Mouse (Mus musculus): Measurements from ENCODE around the gene Srsf7. TPM values are rescaled to one million over a fixed set of nuclear protein-coding genes. Genes with fewer than 3 reads are reported as not detected.
A peak's percentile ranks its signal among the peaks of the same experiment; 100 is the strongest.
"Not testable (repeated sequence)": the region's sequence is repeated elsewhere in the genome, so short reads cannot be mapped to it uniquely, and the experiment has no call there.

The Srsf7 gene
- polyA plus RNA-seq, 1 experiment: 39.0 TPM

- no peak for DNase-seq (ENCODE audit: low read depth in 1 of 2, low spot score in 2 of 2)
- H3K36me3 ChIP-seq (ENCODE audit: control insufficient read depth, insufficient read depth, low read length): peaks cover 23% of the 10 kb centered on the region
- peak overlapping the region; percentile 100 for H3K4me3 ChIP-seq (ENCODE audit: extremely low read depth, insufficient read depth, insufficient read length)
- TF ChIP-seq POLR2A (IDR thresholded peaks at IDR 0.05; ENCODE audit: low read depth, low read length) (no peak), CTCF (IDR thresholded peaks at IDR 0.05; ENCODE audit: extremely low read depth, insufficient read depth, insufficient read length, insufficient replicate concordance) (no peak)
- H3K27ac ChIP-seq (ENCODE audit: insufficient read depth, low read length): no peak overlapping the region
- H3K27me3 ChIP-seq (ENCODE audit: control insufficient read depth, insufficient read depth, low read length): no peaks in the 10 kb centered on the region
- WGBS: 7% methylated on average over 5 of the region's 5 CpGs
- no peaks in the 10 kb centered on the region for H3K4me1 ChIP-seq (ENCODE audit: control insufficient read depth, insufficient read depth, insufficient read length)
Observed at GRCm38 (mm10) chr17:80205657-80206056, 1.4 kb downstream of the Srsf7 start.

- H3K4me3 ChIP-seq (ENCODE audit: extremely low read depth, insufficient read depth, insufficient read length): no peak overlapping the region
- DNase-seq (ENCODE audit: low read depth in 1 of 2, low spot score in 2 of 2): no peak
- no peak overlapping the region for H3K27ac ChIP-seq (ENCODE audit: insufficient read depth, low read length)
- no peaks in the 10 kb centered on the region for H3K4me1 ChIP-seq (ENCODE audit: control insufficient read depth, insufficient read depth, insufficient read length)
- TF ChIP-seq CTCF (IDR thresholded peaks at IDR 0.05; ENCODE audit: extremely low read depth, insufficient read depth, insufficient read length, insufficient replicate concordance): no peak
- WGBS: 94% methylated on average over 3 of the region's 3 CpGs
- H3K27me3 ChIP-seq (ENCODE audit: control insufficient read depth, insufficient read depth, low read length): no peaks in the 10 kb centered on the region
- H3K36me3 ChIP-seq (ENCODE audit: control insufficient read depth, insufficient read depth, low read length): peaks cover 28% of the 10 kb centered on the region
Observed at GRCm38 (mm10) chr17:80199160-80199778, 7.8 kb downstream of the Srsf7 start.

GRCm38 (mm10) chr17:80193075-80193474, 14.0 kb downstream of the Srsf7 start:
- WGBS: 71% methylated on average over 5 of the region's 5 CpGs
- Histone ChIP-seq H3K4me1 (ENCODE audit: control insufficient read depth, insufficient read depth, insufficient read length) (no peaks in the 10 kb centered on the region), H3K27ac (ENCODE audit: insufficient read depth, low read length) (no peak overlapping the region), H3K27me3 (ENCODE audit: control insufficient read depth, insufficient read depth, low read length) (no peaks in the 10 kb centered on the region), H3K4me3 (ENCODE audit: extremely low read depth, insufficient read depth, insufficient read length) (no peak overlapping the region), H3K36me3 (ENCODE audit: control insufficient read depth, insufficient read depth, low read length) (peaks cover 5% of the 10 kb centered on the region)
- no peak for DNase-seq (ENCODE audit: low read depth in 1 of 2, low spot score in 2 of 2)
- TF ChIP-seq CTCF (IDR thresholded peaks at IDR 0.05; ENCODE audit: extremely low read depth, insufficient read depth, insufficient read length, insufficient replicate concordance): no peak
- no peak for TF ChIP-seq POLR2A (IDR thresholded peaks at IDR 0.05; ENCODE audit: low read depth, low read length)

- Histone ChIP-seq H3K27ac (ENCODE audit: insufficient read depth, low read length) (no peak overlapping the region), H3K27me3 (ENCODE audit: control insufficient read depth, insufficient read depth, low read length) (no peaks in the 10 kb centered on the region), H3K4me3 (ENCODE audit: extremely low read depth, insufficient read depth, insufficient read length) (no peak overlapping the region), H3K36me3 (ENCODE audit: control insufficient read depth, insufficient read depth, low read length) (no peaks in the 10 kb centered on the region), H3K4me1 (ENCODE audit: control insufficient read depth, insufficient read depth, insufficient read length) (no peaks in the 10 kb centered on the region)
- TF ChIP-seq CTCF (IDR thresholded peaks at IDR 0.05; ENCODE audit: extremely low read depth, insufficient read depth, insufficient read length, insufficient replicate concordance): no peak
- no peak for TF ChIP-seq POLR2A (IDR thresholded peaks at IDR 0.05; ENCODE audit: low read depth, low read length)
- WGBS: 60% methylated on average over 10 of the region's 10 CpGs
- DNase-seq (ENCODE audit: low read depth in 1 of 2, low spot score in 2 of 2): no peak
Observed at GRCm38 (mm10) chr17:80183615-80184014, 23.5 kb downstream of the Srsf7 start.

GRCm38 (mm10) chr17:80180468-80180867, 26.6 kb downstream of the Srsf7 start:
- TF ChIP-seq POLR2A (IDR thresholded peaks at IDR 0.05; ENCODE audit: low read depth, low read length) (no peak), CTCF (IDR thresholded peaks at IDR 0.05; ENCODE audit: extremely low read depth, insufficient read depth, insufficient read length, insufficient replicate concordance) (no peak)
- Histone ChIP-seq H3K27me3 (ENCODE audit: control insufficient read depth, insufficient read depth, low read length) (no peaks in the 10 kb centered on the region), H3K4me3 (ENCODE audit: extremely low read depth, insufficient read depth, insufficient read length) (no peak overlapping the region), H3K27ac (ENCODE audit: insufficient read depth, low read length) (no peak overlapping the region), H3K4me1 (ENCODE audit: control insufficient read depth, insufficient read depth, insufficient read length) (no peaks in the 10 kb centered on the region; the same call in 1 of the 2 replicates), H3K36me3 (ENCODE audit: control insufficient read depth, insufficient read depth, low read length) (no peaks in the 10 kb centered on the region)
- no peak for DNase-seq (ENCODE audit: low read depth in 1 of 2, low spot score in 2 of 2)

- Histone ChIP-seq H3K4me1 (ENCODE audit: control insufficient read depth, insufficient read depth, insufficient read length) (peaks cover 2% of the 10 kb centered on the region; the same call in 1 of the 2 replicates), H3K36me3 (ENCODE audit: control insufficient read depth, insufficient read depth, low read length) (no peaks in the 10 kb centered on the region), H3K27me3 (ENCODE audit: control insufficient read depth, insufficient read depth, low read length) (no peaks in the 10 kb centered on the region), H3K4me3 (ENCODE audit: extremely low read depth, insufficient read depth, insufficient read length) (no peak overlapping the region), H3K27ac (ENCODE audit: insufficient read depth, low read length) (no peak overlapping the region)
- DNase-seq (ENCODE audit: low read depth in 1 of 2, low spot score in 2 of 2): peak; percentile 50 to 73
- TF ChIP-seq POLR2A (IDR thresholded peaks at IDR 0.05; ENCODE audit: low read depth, low read length): no peak
- peak; percentile 93; the same call in 1 of the 2 replicates for TF ChIP-seq CTCF (IDR thresholded peaks at IDR 0.05; ENCODE audit: extremely low read depth, insufficient read depth, insufficient read length, insufficient replicate concordance)
- WGBS: under 1% methylated on average over 6 of the region's 6 CpGs
Observed at GRCm38 (mm10) chr17:80179959-80180358, 27.1 kb downstream of the Srsf7 start.

GRCm38 (mm10) chr17:80178846-80179245, 28.3 kb downstream of the Srsf7 start:
- not testable (repeated sequence) for H3K27me3 ChIP-seq (ENCODE audit: control insufficient read depth, insufficient read depth, low read length); H3K4me1 ChIP-seq (ENCODE audit: control insufficient read depth, insufficient read depth, insufficient read length); H3K27ac ChIP-seq (ENCODE audit: insufficient read depth, low read length); H3K4me3 ChIP-seq (ENCODE audit: extremely low read depth, insufficient read depth, insufficient read length); H3K36me3 ChIP-seq (ENCODE audit: control insufficient read depth, insufficient read depth, low read length); DNase-seq (ENCODE audit: low read depth in 1 of 2, low spot score in 2 of 2)
- WGBS: 93% methylated on average over 3 of the region's 3 CpGs

All from spleen, adult 2 months (tissue).